Mouse (Mus musculus): ENCODE measurements around the gene Chn1. TPM values are rescaled to one million over a fixed set of nuclear protein-coding genes. Genes with fewer than 3 reads are reported as not detected.

Gene Chn1
- total and polyA plus RNA-seq, 3 experiments = 4.2 to 17.0 (median 9.9) TPM

- no peaks in the 10 kb centered on the region for H3K27me3 ChIP-seq (replicated peaks)
- dilution Hi-C loops (cut with MboI; ENCODE audit: extremely low pct_ligation_motif_present, extremely low pct_unique_long_range_greater_than_20kb, low sequenced_read_pairs) = no loop called here
- in situ Hi-C loops (cut with MboI; ENCODE audit: low pct_ligation_motif_present, low pct_unique_long_range_greater_than_20kb, low sequenced_read_pairs) = no loop called here
- TF ChIP-seq CTCF (conservative IDR thresholded peaks at IDR 0.05 in 1 of 2, IDR thresholded peaks at IDR 0.05 in 1 of 2; ENCODE audit: low read depth in 2 of 2, low read length in 2 of 2) (no peak), PAX5 (IDR thresholded peaks at IDR 0.05; ENCODE audit: low read length) (no peak), CHD1 (IDR thresholded peaks at IDR 0.05; ENCODE audit: low read depth, low read length) (no peak), POLR2AphosphoS2 (IDR thresholded peaks at IDR 0.05; ENCODE audit: low read depth, low read length) (no peak), ZC3H11A (IDR thresholded peaks at IDR 0.05; ENCODE audit: low read depth, low read length) (no peak), UBTF (IDR thresholded peaks at IDR 0.05; ENCODE audit: low read depth, low read length) (no peak), NRF1 (IDR thresholded peaks at IDR 0.05; ENCODE audit: low read depth, low read length) (no peak), CHD2 (IDR thresholded peaks at IDR 0.05; ENCODE audit: low read length) (no peak), SMC3 (IDR thresholded peaks at IDR 0.05; ENCODE audit: low read depth, low read length) (no peak), ZKSCAN1 (IDR thresholded peaks at IDR 0.05; ENCODE audit: borderline replicate concordance, low read depth, low read length) (no peak)
- no peak overlapping the region for H3K4me3 ChIP-seq (replicated peaks in 1 of 3; ENCODE audit: low read depth in 2 of 3, low read length in 2 of 3, poor library complexity in 1 of 3)
- H3K36me3 ChIP-seq (replicated peaks in 1 of 2; ENCODE audit: control insufficient read depth in 1 of 2, insufficient read depth in 1 of 2, low read length in 1 of 2) = peaks cover 0 to 12% of the 10 kb centered on the region in 2 experiments
- no peak overlapping the region for H3K9ac ChIP-seq (ENCODE audit: insufficient read depth, low read depth)
- no peak overlapping the region for H3K27ac ChIP-seq (ENCODE audit: insufficient read depth, low read depth)
- H3K4me1 ChIP-seq (ENCODE audit: control insufficient read depth in 1 of 2, insufficient read depth in 2 of 2) = peaks cover 0 to 6% of the 10 kb centered on the region in 2 experiments; a peak in 2 of 4 replicates
- H3K9me3 ChIP-seq (replicated peaks; ENCODE audit: low read length) = no peaks in the 10 kb centered on the region
- DNase-seq (ENCODE audit: extremely low read depth) = no peak
- no peaks in the 10 kb centered on the region for H3K79me2 ChIP-seq (replicated peaks; ENCODE audit: control insufficient read depth, extremely low read depth, insufficient read depth, poor library complexity, severe bottlenecking)
- H3K4me2 ChIP-seq (ENCODE audit: insufficient read depth, low read depth, poor library complexity, severe bottlenecking) = no peak overlapping the region
Observed at GRCm38 (mm10) chr2:73616434-73617057, 158.6 kb downstream of the Chn1 start.

DNA sequence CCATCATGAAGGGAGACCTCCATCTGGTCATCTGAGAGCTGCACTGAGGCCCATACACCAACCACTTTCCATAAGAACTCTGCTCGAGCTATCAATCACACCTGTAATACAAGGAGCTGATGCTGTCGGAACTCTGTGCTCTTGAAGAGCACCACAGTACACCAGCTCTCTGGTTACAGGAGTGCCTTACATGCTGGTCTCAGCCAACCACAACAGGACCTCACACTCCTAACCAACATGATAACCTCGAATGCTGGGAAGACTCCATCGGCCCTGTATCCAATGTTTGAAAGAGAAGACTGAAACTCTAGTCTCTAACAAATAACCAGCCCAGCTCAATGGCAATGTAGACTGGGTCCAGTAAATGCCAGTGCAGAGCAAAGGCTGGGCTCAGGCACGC is 159.7 kb downstream of the Chn1 start:
- Histone ChIP-seq H3K4me1 (ENCODE audit: control insufficient read depth in 1 of 2, insufficient read depth in 2 of 2) (peaks cover 0 to 6% of the 10 kb centered on the region in 2 experiments; a peak in 2 of 4 replicates), H3K9ac (ENCODE audit: insufficient read depth, low read depth) (no peak overlapping the region), H3K4me2 (ENCODE audit: insufficient read depth, low read depth, poor library complexity, severe bottlenecking) (no peak overlapping the region), H3K27ac (ENCODE audit: insufficient read depth, low read depth) (no peak overlapping the region), H3K27me3 (replicated peaks) (no peaks in the 10 kb centered on the region), H3K79me2 (replicated peaks; ENCODE audit: control insufficient read depth, extremely low read depth, insufficient read depth, poor library complexity, severe bottlenecking) (no peaks in the 10 kb centered on the region), H3K36me3 (replicated peaks in 1 of 2; ENCODE audit: control insufficient read depth in 1 of 2, insufficient read depth in 1 of 2, low read length in 1 of 2) (peaks cover 0 to 12% of the 10 kb centered on the region in 2 experiments), H3K9me3 (replicated peaks; ENCODE audit: low read length) (no peaks in the 10 kb centered on the region), H3K4me3 (replicated peaks in 1 of 3; ENCODE audit: low read depth in 2 of 3, low read length in 2 of 3, poor library complexity in 1 of 3) (no peak overlapping the region)
- TF ChIP-seq IRF4 (IDR thresholded peaks at IDR 0.05; ENCODE audit: low read depth, low read length) = no peak
- TF ChIP-seq TCF12 (IDR thresholded peaks at IDR 0.05; ENCODE audit: low read depth, low read length) = no peak
- TF ChIP-seq EP300 (IDR thresholded peaks at IDR 0.05; ENCODE audit: low read length) = no peak
- TF ChIP-seq ZC3H11A (IDR thresholded peaks at IDR 0.05; ENCODE audit: low read depth, low read length) = no peak
- TF ChIP-seq MXI1 (IDR thresholded peaks at IDR 0.05; ENCODE audit: low read depth, low read length) = no peak
- no peak for TF ChIP-seq CHD1 (IDR thresholded peaks at IDR 0.05; ENCODE audit: low read depth, low read length)
- no peak for TF ChIP-seq UBTF (IDR thresholded peaks at IDR 0.05; ENCODE audit: low read depth, low read length)
- no peak for TF ChIP-seq CTCF (conservative IDR thresholded peaks at IDR 0.05 in 1 of 2, IDR thresholded peaks at IDR 0.05 in 1 of 2; ENCODE audit: low read depth in 2 of 2, low read length in 2 of 2)
- no peak for TF ChIP-seq RAD21 (IDR thresholded peaks at IDR 0.05; ENCODE audit: low read depth, low read length)
- no peak for TF ChIP-seq MEF2A (IDR thresholded peaks at IDR 0.05; ENCODE audit: borderline replicate concordance, low read depth, low read length)
- no peak for TF ChIP-seq MYC (IDR thresholded peaks at IDR 0.05; ENCODE audit: low read depth, low read length)
- TF ChIP-seq HCFC1 (IDR thresholded peaks at IDR 0.05; ENCODE audit: low read depth, low read length) = no peak
- TF ChIP-seq RCOR1 (conservative IDR thresholded peaks at IDR 0.05; ENCODE audit: low read depth, low read length) = no peak
- no peak for TF ChIP-seq KAT2A (IDR thresholded peaks at IDR 0.05; ENCODE audit: insufficient replicate concordance, low read length)
- TF ChIP-seq TBP (conservative IDR thresholded peaks at IDR 0.05; ENCODE audit: low read depth, low read length) = no peak
- TF ChIP-seq BHLHE40 (IDR thresholded peaks at IDR 0.05; ENCODE audit: low read depth, low read length) = no peak
- no peak for DNase-seq (ENCODE audit: extremely low read depth)
- in situ Hi-C loops (cut with MboI; ENCODE audit: low pct_ligation_motif_present, low pct_unique_long_range_greater_than_20kb, low sequenced_read_pairs) = no loop called here
- dilution Hi-C loops (cut with MboI; ENCODE audit: extremely low pct_ligation_motif_present, extremely low pct_unique_long_range_greater_than_20kb, low sequenced_read_pairs) = no loop called here
